Mouse (Mus musculus): ENCODE results near the gene Eif5a.

GRCm38 (mm10) chr11:69871822-69872221 lies 49.9 kb downstream of the Eif5a start:
- TF ChIP-seq POLR2A (IDR thresholded peaks at IDR 0.05; ENCODE audit: borderline replicate concordance, low read depth, low read length) (no peak), CTCF (IDR thresholded peaks at IDR 0.05; ENCODE audit: low read depth, low read length) (no peak)

Data from bone marrow macrophage, adult 2 months (primary cell).